Mouse (Mus musculus) kidney, embryonic 15.5 days (tissue): ENCODE results near the gene Gatd1. TPM values are rescaled to one million over a fixed set of nuclear protein-coding genes. Genes with fewer than 3 reads are reported as not detected.

Experiments used
- ATAC-seq: fragments of 200-750 bp; cut with Nextera tagmentation; replicated peaks from 2 replicates; pipeline ENCODE4 v1.8.0; 2017; ENCODE audit warnings: moderate TSS enrichment; ENCODE audit not compliant: low FRiP score
- H3K27ac ChIP-seq: fragments of 300-500 bp; sonication (generic); 2 replicates; pipeline ENCODE4 v1.5.1; 2015; ENCODE audit warnings: mild to moderate bottlenecking, inconsistent platforms
- H3K27me3 ChIP-seq: fragments of 300-500 bp; sonication (generic); 2 replicates; pipeline ENCODE4 v1.6.1; 2015; ENCODE audit warnings: inconsistent platforms
- H3K36me3 ChIP-seq: fragments of 300-500 bp; sonication (generic); 2 replicates; pipeline ENCODE4 v1.6.1; 2015; ENCODE audit warnings: inconsistent platforms
- H3K4me1 ChIP-seq: fragments of 300-500 bp; sonication (generic); 2 replicates; pipeline ENCODE4 v1.6.1; 2015; ENCODE audit warnings: inconsistent platforms
- H3K4me2 ChIP-seq: fragments of 300-500 bp; sonication (generic); 2 replicates; pipeline ENCODE4 v1.6.1; 2015; ENCODE audit warnings: moderate library complexity, mild to moderate bottlenecking, inconsistent platforms
- H3K4me3 ChIP-seq: fragments of 300-500 bp; sonication (generic); replicated peaks from 2 replicates; pipeline ENCODE4 v1.5.1; 2015; ENCODE audit warnings: mild to moderate bottlenecking, inconsistent platforms
- H3K9ac ChIP-seq: fragments of 300-500 bp; sonication (generic); 2 replicates; pipeline ENCODE4 v1.6.1; 2015; ENCODE audit warnings: mild to moderate bottlenecking, inconsistent platforms
- H3K9me3 ChIP-seq: fragments of 300-500 bp; sonication (generic); replicated peaks from 2 replicates; pipeline ENCODE4 v1.6.1; 2016; ENCODE audit warnings: inconsistent platforms
- WGBS: fragments of 180-500 bp; shearing (Covaris S2); methylation state at CpG from one replicate; pipeline ENCODE4 v1.1.7; 2015; ENCODE audit warnings: mixed read lengths; 5-methylcytosine and 5-hydroxymethylcytosine counted together
- polyA plus RNA-seq: library from polyadenylated mRNA; unstranded; fragments of >200 nt; fragmentation: Nextera tagmentation; extraction: Ambion mirVana; gene quantifications from 2 replicates; pipeline ENCODE4 v1.2.1, GENCODE M21; 2015

Gene Gatd1
- polyA plus RNA-seq, 1 experiment from 2014 or later, result 61.8 TPM

DNA sequence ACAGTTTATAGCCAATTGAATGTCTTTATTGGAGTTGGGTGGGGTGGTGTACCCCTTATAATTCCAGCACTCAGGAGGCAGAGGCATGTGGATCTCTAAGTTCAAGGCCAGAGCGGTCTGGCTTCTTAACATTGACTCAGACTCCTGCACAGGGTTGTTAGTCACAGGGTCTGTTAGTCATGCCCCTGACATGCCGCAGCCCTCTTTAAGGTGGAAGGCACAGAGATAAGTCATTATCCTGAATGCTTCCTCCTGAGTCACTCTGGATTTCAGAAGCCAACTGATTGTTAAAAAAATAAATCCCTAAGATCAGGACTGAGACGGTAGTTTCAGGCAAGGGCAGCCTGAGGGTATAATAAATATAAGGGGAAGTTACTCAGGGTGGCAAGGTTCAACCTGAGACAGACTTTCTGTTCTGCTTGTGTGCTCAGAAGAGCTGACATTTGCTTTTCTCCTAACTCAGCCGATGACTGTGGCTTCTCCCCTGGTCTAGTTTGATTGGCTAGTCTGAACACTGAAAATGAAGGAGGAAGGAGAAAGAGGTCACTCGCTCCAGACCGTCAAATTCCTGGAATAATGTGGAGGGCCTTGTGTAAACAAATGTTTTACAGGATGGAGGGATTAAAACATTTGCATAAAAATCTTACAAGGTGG lies 41.9 kb downstream of the Gatd1 start:
- Histone ChIP-seq H3K4me1 (0 out of 2 replicates have a peak, but pooled peaks cover 6% of the 10 kb centered on the region), H3K9me3 (no peaks in the 10 kb centered on the region), H3K27me3 (no peaks in the 10 kb centered on the region), H3K4me2 (no peak overlapping the region), H3K27ac (peak overlapping the region; percentile 45), H3K4me3 (no peak overlapping the region), H3K36me3 (no peaks in the 10 kb centered on the region), H3K9ac (no peak overlapping the region)
- no peak for ATAC-seq
- 43% methylated on average over 6 of the region's 6 CpGs for WGBS

GRCm38 (mm10) chr7:141369918-141370317 lies 44.0 kb downstream of the Gatd1 start:
- 0 out of 2 replicates have a peak overlapping the region, but pooled peaks have one; percentile 13 for H3K27ac ChIP-seq
- 0 out of 2 replicates have a peak, but pooled peaks cover 6% of the 10 kb centered on the region for H3K4me1 ChIP-seq
- no peaks in the 10 kb centered on the region for H3K9me3 ChIP-seq
- H3K27me3 ChIP-seq, result peaks cover 9% of the 10 kb centered on the region; the same call in 1 of the 2 replicates
- H3K4me2 ChIP-seq, result no peak overlapping the region
- ATAC-seq, result no peak
- 66% methylated on average over 5 of the region's 5 CpGs for WGBS
- no peak overlapping the region for H3K9ac ChIP-seq
- H3K36me3 ChIP-seq, result no peaks in the 10 kb centered on the region
- H3K4me3 ChIP-seq, result no peak overlapping the region

- no peak overlapping the region for H3K9ac ChIP-seq
- no peak for ATAC-seq
- H3K9me3 ChIP-seq, result no peaks in the 10 kb centered on the region
- 85% methylated on average over 4 of the region's 4 CpGs for WGBS
- no peak overlapping the region for H3K27ac ChIP-seq
- H3K4me3 ChIP-seq, result no peak overlapping the region
- H3K4me1 ChIP-seq, result 0 out of 2 replicates have a peak, but pooled peaks cover 6% of the 10 kb centered on the region
- no peak overlapping the region for H3K4me2 ChIP-seq
- H3K36me3 ChIP-seq, result no peaks in the 10 kb centered on the region
- H3K27me3 ChIP-seq, result peaks cover 22% of the 10 kb centered on the region
Measured at GRCm38 (mm10) chr7:141367358-141367757, 46.6 kb downstream of the Gatd1 start.

GRCm38 (mm10) chr7:141365049-141365445 lies 48.9 kb downstream of the Gatd1 start:
- no peak overlapping the region for H3K4me3 ChIP-seq
- ATAC-seq, result no peak
- peaks cover 8% of the 10 kb centered on the region; the same call in 1 of the 2 replicates for H3K4me1 ChIP-seq
- no peak overlapping the region for H3K4me2 ChIP-seq
- H3K9me3 ChIP-seq, result no peaks in the 10 kb centered on the region
- no peak overlapping the region for H3K9ac ChIP-seq
- 66% methylated on average over 3 of the region's 3 CpGs for WGBS
- H3K27me3 ChIP-seq, result peaks cover 42% of the 10 kb centered on the region
- H3K27ac ChIP-seq, result no peak overlapping the region
- H3K36me3 ChIP-seq, result no peaks in the 10 kb centered on the region

DNA sequence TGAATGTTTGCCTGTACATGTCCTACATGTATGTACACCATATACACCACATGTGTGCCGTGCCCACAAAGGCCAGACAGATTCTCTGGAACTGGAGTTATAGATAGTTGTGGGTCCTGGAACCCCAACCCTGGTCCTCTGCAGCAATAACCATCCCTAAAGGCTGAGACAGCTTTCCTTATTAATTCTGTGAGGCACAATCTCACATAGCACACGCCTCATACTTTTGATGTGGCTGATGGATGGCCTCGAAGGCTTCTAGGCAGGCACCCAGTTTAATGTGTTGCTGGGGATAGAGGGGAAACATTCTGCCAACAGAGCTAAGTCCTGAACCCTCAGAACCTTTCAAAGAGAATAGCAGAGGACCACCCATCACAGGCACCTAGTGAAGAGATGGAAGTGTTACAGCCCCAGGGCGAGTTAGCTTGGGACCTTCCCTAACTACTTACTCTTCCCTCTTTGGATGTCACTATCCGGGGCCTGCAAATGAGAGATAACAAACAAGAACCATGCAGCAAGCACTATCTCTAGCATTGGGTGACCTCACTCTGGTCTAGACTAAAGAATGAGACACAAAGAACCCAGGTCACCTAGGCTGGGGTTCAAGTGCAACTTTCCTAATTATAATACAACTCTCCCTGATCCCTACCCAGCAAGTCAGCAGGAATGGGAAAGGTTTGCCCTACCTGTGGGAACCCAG lies 49.4 kb downstream of the Gatd1 start:
- ATAC-seq, result no peak
- H3K9me3 ChIP-seq, result no peaks in the 10 kb centered on the region

GRCm38 (mm10) chr7:141363752-141364125 lies 50.2 kb downstream of the Gatd1 start:
- Histone ChIP-seq H3K4me2 (no peak overlapping the region), H3K9ac (no peak overlapping the region), H3K27ac (no peak overlapping the region), H3K9me3 (no peaks in the 10 kb centered on the region), H3K36me3 (no peaks in the 10 kb centered on the region), H3K27me3 (peaks cover 42% of the 10 kb centered on the region), H3K4me3 (no peak overlapping the region), H3K4me1 (peaks cover 8% of the 10 kb centered on the region; the same call in 1 of the 2 replicates)
- WGBS, result 53% methylated on average over 2 of the region's 2 CpGs
- ATAC-seq, result no peak

More for the DNA sequence above, 49.4 kb downstream of the Gatd1 start:
- Histone ChIP-seq H3K27me3 (peaks cover 42% of the 10 kb centered on the region), H3K4me3 (no peak overlapping the region), H3K27ac (no peak overlapping the region), H3K4me1 (peaks cover 8% of the 10 kb centered on the region; the same call in 1 of the 2 replicates), H3K36me3 (no peaks in the 10 kb centered on the region), H3K4me2 (no peak overlapping the region), H3K9ac (no peak overlapping the region)
- 81% methylated on average over 5 of the region's 5 CpGs for WGBS

- WGBS, result 62% methylated on average over 4 of the region's 4 CpGs
- peak; percentile 62; the same call in 1 of the 2 replicates for ATAC-seq
- H3K27me3 ChIP-seq, result peaks cover 42% of the 10 kb centered on the region
Measured at GRCm38 (mm10) chr7:141363106-141363751, 50.7 kb downstream of the Gatd1 start.

DNA sequence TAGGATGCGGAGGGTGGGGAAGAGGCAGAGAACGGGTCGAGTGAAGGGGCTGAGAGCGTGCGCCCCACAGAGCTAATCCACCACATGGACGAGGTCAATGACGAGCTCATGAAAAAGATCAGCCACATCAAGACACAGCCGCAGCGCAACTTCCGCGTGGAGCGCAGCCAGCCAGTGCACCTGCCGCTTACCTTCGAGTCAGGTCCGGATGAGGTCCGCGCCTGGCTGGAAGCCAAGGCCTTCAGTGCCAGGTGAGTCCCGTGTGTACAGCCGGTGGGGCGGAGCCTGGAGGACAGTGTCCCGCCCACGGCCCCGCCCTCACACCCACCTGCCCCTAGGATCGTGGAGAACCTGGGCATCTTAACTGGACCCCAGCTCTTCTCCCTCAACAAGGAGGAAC lies 52.4 kb downstream of the Gatd1 start:
- H3K4me2 ChIP-seq, result peak overlapping the region; percentile 36
- peak overlapping the region; percentile 54; the same call in 1 of the 2 replicates for H3K27ac ChIP-seq

More at GRCm38 (mm10) chr7:141363106-141363751, 50.7 kb downstream of the Gatd1 start:
- no peaks in the 10 kb centered on the region for H3K9me3 ChIP-seq
- no peak overlapping the region for H3K27ac ChIP-seq
- peaks cover 8% of the 10 kb centered on the region; the same call in 1 of the 2 replicates for H3K4me1 ChIP-seq
- H3K9ac ChIP-seq, result no peak overlapping the region
- no peak overlapping the region for H3K4me3 ChIP-seq
- H3K36me3 ChIP-seq, result no peaks in the 10 kb centered on the region
- H3K4me2 ChIP-seq, result no peak overlapping the region

More for the DNA sequence above, 52.4 kb downstream of the Gatd1 start:
- Histone ChIP-seq H3K4me3 (no peak overlapping the region), H3K4me1 (peaks cover 8% of the 10 kb centered on the region; the same call in 1 of the 2 replicates), H3K36me3 (no peaks in the 10 kb centered on the region), H3K9ac (no peak overlapping the region), H3K27me3 (peaks cover 42% of the 10 kb centered on the region), H3K9me3 (no peaks in the 10 kb centered on the region)
- 11% methylated on average over 24 of the region's 24 CpGs for WGBS
- ATAC-seq, result no peak; the same call in 1 of the 2 replicates

Other genes with a start within 250 kb of the Gatd1 start
- 115 and 122 TPM in 2 replicates for gene Rnh1, start 241.3 kb downstream of the Gatd1 start, polyA plus RNA-seq
- 92.1 and 98.0 TPM in 2 replicates for gene Hras, start 220.1 kb downstream of the Gatd1 start, polyA plus RNA-seq
- 10.3 and 13.9 TPM in 2 replicates for gene Lrrc56, start 220.0 kb downstream of the Gatd1 start, polyA plus RNA-seq
- gene Lmntd2, start 200.1 kb downstream of the Gatd1 start, polyA plus RNA-seq, result 3.4 and 3.5 TPM in 2 replicates
- gene Rassf7, start 198.3 kb downstream of the Gatd1 start, polyA plus RNA-seq, result 57.5 and 66.9 TPM in 2 replicates
- gene Phrf1, start 185.4 kb downstream of the Gatd1 start, polyA plus RNA-seq, result 73.1 and 78.3 TPM in 2 replicates
- gene Irf7, start 147.7 kb downstream of the Gatd1 start, polyA plus RNA-seq, result 3.5 and 3.8 TPM in 2 replicates
- 8.2 and 8.6 TPM in 2 replicates for gene Cdhr5, start 137.3 kb downstream of the Gatd1 start, polyA plus RNA-seq
- gene Sct, start 135.0 kb downstream of the Gatd1 start, polyA plus RNA-seq, result 41.1 and 43.5 TPM in 2 replicates
- 1.4 and 1.8 TPM in 2 replicates for gene Drd4, start 122.1 kb downstream of the Gatd1 start, polyA plus RNA-seq
- 68.2 and 81.1 TPM in 2 replicates for gene Deaf1, start 86.4 kb downstream of the Gatd1 start, polyA plus RNA-seq
- gene Tmem80, start 86.4 kb downstream of the Gatd1 start, polyA plus RNA-seq, result 52.8 and 54.4 TPM in 2 replicates
- gene Eps8l2, start 75.3 kb downstream of the Gatd1 start, polyA plus RNA-seq, result 33.1 and 39.6 TPM in 2 replicates
- gene Taldo1, start 21.9 kb downstream of the Gatd1 start, polyA plus RNA-seq, result 340 and 353 TPM in 2 replicates
- 2.6 and 3.4 TPM in 2 replicates for gene Cend1, start 15.4 kb upstream of the Gatd1 start, polyA plus RNA-seq
- 27.6 and 34.0 TPM in 2 replicates for gene Slc25a22, start 23.8 kb upstream of the Gatd1 start, polyA plus RNA-seq
- 10.5 and 12.6 TPM in 2 replicates for gene Pidd1, start 29.9 kb upstream of the Gatd1 start, polyA plus RNA-seq
- gene Rplp2, start 33.2 kb upstream of the Gatd1 start, polyA plus RNA-seq, result 1,339 and 1,510 TPM in 2 replicates
- gene Pnpla2, start 41.1 kb upstream of the Gatd1 start, polyA plus RNA-seq, result 36.3 and 41.7 TPM in 2 replicates
- 19.3 and 22.0 TPM in 2 replicates for gene Cracr2b, start 47.0 kb upstream of the Gatd1 start, polyA plus RNA-seq
- gene Cd151, start 53.3 kb upstream of the Gatd1 start, polyA plus RNA-seq, result 30.9 and 34.8 TPM in 2 replicates
- 78.7 and 81.5 TPM in 2 replicates for gene Polr2l, start 61.0 kb upstream of the Gatd1 start, polyA plus RNA-seq
- 91.6 and 93.4 TPM in 2 replicates for gene Tspan4, start 61.1 kb upstream of the Gatd1 start, polyA plus RNA-seq
- gene Chid1, start 125.7 kb upstream of the Gatd1 start, polyA plus RNA-seq, result 39.7 and 45.0 TPM in 2 replicates
- gene Ap2a2, start 148.0 kb upstream of the Gatd1 start, polyA plus RNA-seq, result 77.9 and 87.8 TPM in 2 replicates
- gene Muc6, start 241.2 kb upstream of the Gatd1 start, polyA plus RNA-seq, result 0.23 TPM in 2 replicates